Mouse (Mus musculus) bone marrow macrophage, adult 2 months (primary cell): ENCODE results near the gene Ccdc9b.

Experiments
- CTCF ChIP-seq: IDR thresholded peaks from 2 replicates; pipeline ENCODE4 v1.5.1; 2012; ENCODE audit warnings: low read depth, mild to moderate bottlenecking, low read length, moderate library complexity
- POLR2A ChIP-seq: IDR thresholded peaks from 2 replicates; pipeline ENCODE4 v1.6.1; 2012; ENCODE audit warnings: mild to moderate bottlenecking, low read depth, low read length, borderline replicate concordance

DNA sequence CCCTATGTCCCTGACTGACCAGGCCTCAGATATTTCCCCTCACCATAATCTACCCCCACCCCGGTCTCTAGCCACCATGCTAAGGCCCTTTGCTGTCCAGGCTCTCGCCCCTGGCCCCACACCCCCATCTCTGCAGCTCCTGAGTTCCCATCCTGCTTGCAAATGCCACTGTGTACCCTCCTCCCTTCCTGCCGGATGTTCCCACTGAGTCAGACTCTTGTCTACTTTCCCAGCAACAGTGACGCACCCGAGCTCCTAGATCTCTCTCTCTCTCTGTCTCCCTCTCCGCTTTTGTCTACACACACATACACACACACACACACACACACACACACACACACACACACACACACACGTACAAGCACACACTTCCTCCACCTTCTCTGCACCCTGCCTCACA, 1.0 kb upstream of the Ccdc9b start:
- TF ChIP-seq POLR2A = no peak
- no peak for TF ChIP-seq CTCF
